Mouse (Mus musculus): ENCODE data around the gene Nipsnap1. TPM values are rescaled to one million over a fixed set of nuclear protein-coding genes. Genes with fewer than 3 reads are reported as not detected.

The Nipsnap1 gene
- polyA plus RNA-seq, 1 experiment from 2014 or later = 22.3 TPM

DNA sequence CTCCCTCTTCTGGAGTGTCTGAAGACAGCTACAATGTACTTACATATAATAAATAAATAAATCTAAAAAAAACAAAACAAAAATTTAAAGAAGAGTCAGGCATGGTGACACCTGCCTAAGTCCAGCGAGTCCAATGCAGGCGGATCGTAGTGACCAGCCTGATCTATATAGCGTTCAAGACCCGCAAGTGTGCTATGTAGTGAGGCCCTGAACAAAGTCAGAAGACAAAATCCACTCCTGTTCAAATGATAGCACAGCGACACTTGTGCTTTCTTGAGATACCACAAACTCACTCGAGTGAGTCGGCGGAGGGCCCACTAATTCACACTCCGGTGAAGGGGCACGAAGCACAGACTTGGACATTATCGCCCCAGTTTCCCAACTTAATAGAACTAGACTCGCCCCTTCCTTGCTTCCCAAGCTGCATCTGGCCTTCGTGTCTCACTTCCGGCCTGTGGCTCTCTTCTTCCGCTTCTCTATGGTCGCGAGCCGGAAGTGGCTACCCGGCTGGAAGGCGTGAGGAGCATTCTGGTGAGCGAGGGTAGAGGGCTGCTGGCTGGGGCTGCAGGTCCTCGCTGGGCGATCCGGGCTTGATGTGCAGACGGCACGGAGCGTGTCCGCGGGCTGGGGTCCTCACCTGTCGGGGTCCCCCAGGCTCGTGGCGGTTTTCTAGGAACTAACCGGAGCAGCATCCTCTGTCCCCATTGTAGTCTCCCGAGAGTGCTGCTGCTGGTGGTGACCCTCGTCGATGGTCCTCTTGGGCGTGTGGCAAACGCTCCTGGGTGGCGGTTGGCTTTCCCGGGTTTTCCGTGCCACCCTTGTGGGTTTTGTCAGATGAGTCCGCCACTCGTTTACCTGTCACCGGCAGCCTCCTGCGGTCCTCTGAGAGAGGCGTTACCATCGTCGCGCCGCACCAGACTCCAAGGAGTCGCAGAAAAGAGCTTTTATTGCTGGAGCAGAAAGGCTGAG is 21.4 kb downstream of the Nipsnap1 start, which contains the start of gene Thoc5:
TSS of gene Thoc5 (plus strand) at position 473 of the 969 bp plus-strand sequence.
- ATAC-seq (replicated peaks; ENCODE audit: extremely low read depth, insufficient read depth, low FRiP score) = peak; percentile 83
- peak within 1 kb of the TSS; percentile 99 for H3K4me2 ChIP-seq (ENCODE audit: low read depth, low read length)
- no peaks in the 10 kb centered on the region for H3K27me3 ChIP-seq (ENCODE audit: control insufficient read depth, insufficient read depth, low read length)
- no peaks in the 10 kb centered on the region for H3K9me3 ChIP-seq (replicated peaks; ENCODE audit: control insufficient read depth, low read length)
- peaks cover 7% of the 10 kb centered on the region for H3K4me1 ChIP-seq (ENCODE audit: control insufficient read depth, insufficient read depth, low read length)
- peaks cover 3% of the 10 kb centered on the region; the same call in 1 of the 2 replicates for H3K36me3 ChIP-seq (ENCODE audit: control insufficient read depth, insufficient read depth)
- WGBS = 3% methylated on average over 52 of the region's 52 CpGs
- H3K27ac ChIP-seq (ENCODE audit: low read length) = peak within 1 kb of the TSS; percentile 76
- H3K4me3 ChIP-seq (ENCODE audit: low read length) = peak within 1 kb of the TSS; percentile 94
- H3K9ac ChIP-seq (ENCODE audit: low read length) = peak within 1 kb of the TSS; percentile 90

DNA sequence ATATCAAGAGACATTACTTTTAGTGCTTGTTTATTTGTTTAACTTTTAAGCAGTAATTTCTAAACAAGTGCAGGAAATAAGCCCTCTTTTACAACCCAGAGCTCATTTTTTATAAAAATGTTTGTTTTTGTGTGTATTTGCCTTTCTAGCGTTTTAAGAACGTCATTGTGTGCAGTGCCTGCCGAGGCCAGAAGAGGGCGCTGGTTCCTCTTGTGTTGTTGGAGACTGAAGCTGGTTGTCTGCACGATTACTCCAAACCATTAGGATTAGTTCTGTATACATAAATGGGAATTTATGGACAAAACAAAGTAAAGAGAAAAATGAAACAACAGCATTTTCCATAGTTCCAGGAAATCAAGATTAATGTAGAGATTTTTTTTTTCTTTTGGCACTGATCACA is 26.7 kb downstream of the Nipsnap1 start:
- Histone ChIP-seq H3K9me3 (replicated peaks; ENCODE audit: control insufficient read depth, low read length) (no peaks in the 10 kb centered on the region), H3K27ac (ENCODE audit: low read length) (no peak overlapping the region), H3K4me1 (ENCODE audit: control insufficient read depth, insufficient read depth, low read length) (peaks cover 7% of the 10 kb centered on the region), H3K36me3 (ENCODE audit: control insufficient read depth, insufficient read depth) (peaks cover 31% of the 10 kb centered on the region), H3K9ac (ENCODE audit: low read length) (no peak overlapping the region), H3K4me2 (ENCODE audit: low read depth, low read length) (no peak overlapping the region), H3K4me3 (ENCODE audit: low read length) (no peak overlapping the region), H3K27me3 (ENCODE audit: control insufficient read depth, insufficient read depth, low read length) (no peaks in the 10 kb centered on the region)
- WGBS = 73% methylated on average over 5 of the region's 5 CpGs
- ATAC-seq (replicated peaks; ENCODE audit: extremely low read depth, insufficient read depth, low FRiP score) = no peak

DNA sequence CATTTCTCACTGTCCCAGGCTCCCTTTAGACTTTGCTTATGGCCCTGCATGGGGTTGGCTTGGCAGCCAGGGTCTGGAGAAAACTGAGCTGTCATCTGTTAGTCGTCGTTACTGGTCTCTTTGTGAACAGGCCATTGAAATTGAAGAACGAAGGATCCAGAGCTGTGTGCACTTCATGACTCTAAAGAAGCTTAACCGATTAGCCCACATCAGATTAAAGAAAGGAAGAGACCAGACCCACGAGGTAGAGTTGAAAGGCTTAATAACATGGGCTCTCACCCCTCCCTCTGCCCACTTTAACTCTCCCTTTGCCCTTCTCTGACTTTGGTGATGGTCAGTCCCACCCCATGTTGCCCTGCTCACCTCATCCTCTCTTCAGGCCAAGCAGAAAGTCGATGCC is 28.2 kb downstream of the Nipsnap1 start:
- H3K4me2 ChIP-seq (ENCODE audit: low read depth, low read length) = no peak overlapping the region
- no peak for ATAC-seq (replicated peaks; ENCODE audit: extremely low read depth, insufficient read depth, low FRiP score)
- no peaks in the 10 kb centered on the region for H3K9me3 ChIP-seq (replicated peaks; ENCODE audit: control insufficient read depth, low read length)
- H3K36me3 ChIP-seq (ENCODE audit: control insufficient read depth, insufficient read depth) = peaks cover 34% of the 10 kb centered on the region
- no peak overlapping the region for H3K27ac ChIP-seq (ENCODE audit: low read length)
- H3K9ac ChIP-seq (ENCODE audit: low read length) = no peak overlapping the region
- H3K4me1 ChIP-seq (ENCODE audit: control insufficient read depth, insufficient read depth, low read length) = no peaks in the 10 kb centered on the region
- no peak overlapping the region for H3K4me3 ChIP-seq (ENCODE audit: low read length)
- WGBS = 87% methylated on average over 6 of the region's 6 CpGs
- H3K27me3 ChIP-seq (ENCODE audit: control insufficient read depth, insufficient read depth, low read length) = no peaks in the 10 kb centered on the region

DNA sequence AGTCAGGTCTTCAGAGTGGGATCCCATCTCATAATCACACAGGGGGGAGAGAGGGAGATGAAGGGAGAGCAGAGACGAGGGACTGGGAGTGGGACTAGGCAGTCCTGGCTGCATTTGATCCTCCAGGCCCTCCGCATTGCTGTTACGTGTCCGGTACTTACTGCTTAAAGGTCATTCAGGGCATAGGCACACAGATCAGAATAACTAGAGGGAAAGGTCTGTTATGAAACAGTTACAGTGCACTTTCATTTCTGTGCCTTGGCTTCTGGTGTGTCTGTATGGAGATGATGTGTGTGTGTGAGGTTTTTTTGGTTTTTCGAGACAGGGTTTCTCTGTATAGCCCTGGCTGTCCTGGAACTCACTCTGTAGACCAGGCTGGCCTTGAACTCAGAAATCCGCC is 32.5 kb downstream of the Nipsnap1 start:
- Histone ChIP-seq H3K27ac (ENCODE audit: low read length) (no peak overlapping the region), H3K4me3 (ENCODE audit: low read length) (no peak overlapping the region), H3K27me3 (ENCODE audit: control insufficient read depth, insufficient read depth, low read length) (no peaks in the 10 kb centered on the region), H3K4me1 (ENCODE audit: control insufficient read depth, insufficient read depth, low read length) (no peaks in the 10 kb centered on the region), H3K36me3 (ENCODE audit: control insufficient read depth, insufficient read depth) (peaks cover 33% of the 10 kb centered on the region), H3K9me3 (replicated peaks; ENCODE audit: control insufficient read depth, low read length) (no peaks in the 10 kb centered on the region), H3K9ac (ENCODE audit: low read length) (no peak overlapping the region), H3K4me2 (ENCODE audit: low read depth, low read length) (no peak overlapping the region)
- no peak for ATAC-seq (replicated peaks; ENCODE audit: extremely low read depth, insufficient read depth, low FRiP score)
- 85% methylated on average over 6 of the region's 6 CpGs for WGBS

DNA sequence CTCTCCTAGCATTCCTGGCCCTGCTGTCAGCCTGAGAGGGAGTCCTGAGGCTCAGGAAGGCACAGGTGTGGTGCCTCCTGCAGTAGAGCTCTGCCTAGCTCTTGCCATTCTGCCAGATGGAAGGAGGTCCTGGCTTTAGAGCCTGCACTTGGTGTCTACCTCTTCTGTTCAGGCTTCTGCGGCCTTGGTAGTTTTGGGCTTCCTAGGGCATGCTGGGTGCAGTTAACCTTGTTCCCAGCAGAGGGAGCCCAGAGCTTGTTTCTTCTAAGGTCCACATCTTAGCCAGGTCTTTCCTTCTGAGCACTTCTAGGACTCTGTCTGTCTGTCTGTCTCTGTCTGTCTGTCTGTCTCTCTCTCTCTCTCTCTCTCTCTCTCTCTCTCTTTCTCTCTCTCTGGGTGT is 42.3 kb downstream of the Nipsnap1 start:
- H3K27ac ChIP-seq (ENCODE audit: low read length) = no peak overlapping the region
- ATAC-seq (replicated peaks; ENCODE audit: extremely low read depth, insufficient read depth, low FRiP score) = 0 out of 2 replicates have a peak, but pooled peaks have one; percentile 18
- no peak overlapping the region for H3K9ac ChIP-seq (ENCODE audit: low read length)
- H3K4me1 ChIP-seq (ENCODE audit: control insufficient read depth, insufficient read depth, low read length) = no peaks in the 10 kb centered on the region
- no peaks in the 10 kb centered on the region for H3K9me3 ChIP-seq (replicated peaks; ENCODE audit: control insufficient read depth, low read length)
- peaks cover 32% of the 10 kb centered on the region for H3K36me3 ChIP-seq (ENCODE audit: control insufficient read depth, insufficient read depth)
- H3K4me3 ChIP-seq (ENCODE audit: low read length) = no peak overlapping the region
- WGBS = 21% methylated on average over 1 of the region's 1 CpGs
- no peak overlapping the region for H3K4me2 ChIP-seq (ENCODE audit: low read depth, low read length)
- no peaks in the 10 kb centered on the region for H3K27me3 ChIP-seq (ENCODE audit: control insufficient read depth, insufficient read depth, low read length)

DNA sequence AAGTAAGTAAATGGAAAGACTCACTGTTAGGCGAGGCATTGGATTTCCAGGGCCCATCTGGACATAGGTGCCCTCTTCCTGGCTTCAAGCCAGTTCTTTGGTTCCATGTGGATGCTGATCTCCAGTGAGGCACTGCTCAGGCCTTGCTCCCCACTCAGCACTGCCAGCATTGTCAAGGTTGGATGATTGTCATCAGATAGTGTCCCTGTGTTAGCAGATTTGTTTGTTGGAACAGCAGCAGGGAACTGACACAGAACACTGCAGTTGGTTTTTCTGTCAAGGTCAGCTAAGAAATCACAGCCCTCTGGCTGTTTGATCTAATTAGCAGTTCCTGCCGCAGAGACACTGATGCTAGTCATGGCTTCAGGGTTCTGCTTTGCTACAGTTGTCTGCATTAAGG is 47.5 kb downstream of the Nipsnap1 start:
- H3K27me3 ChIP-seq (ENCODE audit: control insufficient read depth, insufficient read depth, low read length) = no peaks in the 10 kb centered on the region
- H3K4me2 ChIP-seq (ENCODE audit: low read depth, low read length) = no peak overlapping the region
- peaks cover 27% of the 10 kb centered on the region for H3K36me3 ChIP-seq (ENCODE audit: control insufficient read depth, insufficient read depth)
- no peaks in the 10 kb centered on the region for H3K9me3 ChIP-seq (replicated peaks; ENCODE audit: control insufficient read depth, low read length)
- H3K27ac ChIP-seq (ENCODE audit: low read length) = no peak overlapping the region
- H3K4me1 ChIP-seq (ENCODE audit: control insufficient read depth, insufficient read depth, low read length) = no peaks in the 10 kb centered on the region
- no peak overlapping the region for H3K4me3 ChIP-seq (ENCODE audit: low read length)
- ATAC-seq (replicated peaks; ENCODE audit: extremely low read depth, insufficient read depth, low FRiP score) = no peak
- no peak overlapping the region for H3K9ac ChIP-seq (ENCODE audit: low read length)
- WGBS = 84% methylated on average over 2 of the region's 2 CpGs

DNA sequence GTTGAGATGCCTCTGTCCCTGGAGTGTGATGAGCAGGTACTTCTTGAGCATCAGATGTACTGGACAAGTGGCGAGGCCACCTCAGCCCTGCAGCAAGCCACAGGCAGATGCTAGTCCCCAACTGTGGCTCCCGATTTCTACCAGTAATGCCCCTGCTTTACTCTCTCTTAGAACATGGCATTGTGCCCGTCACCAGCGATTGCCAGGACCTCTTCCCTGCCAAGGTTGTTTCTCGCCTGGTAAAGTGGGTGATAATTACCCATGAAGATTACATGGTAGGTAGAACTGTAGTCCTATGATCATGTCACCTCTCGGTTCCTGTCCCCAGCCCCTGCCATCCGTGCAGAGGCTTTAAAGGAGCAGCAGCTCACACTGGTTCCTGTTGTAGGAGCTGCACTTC is 48.0 kb downstream of the Nipsnap1 start:
- Histone ChIP-seq H3K9me3 (replicated peaks; ENCODE audit: control insufficient read depth, low read length) (no peaks in the 10 kb centered on the region), H3K9ac (ENCODE audit: low read length) (no peak overlapping the region), H3K27me3 (ENCODE audit: control insufficient read depth, insufficient read depth, low read length) (no peaks in the 10 kb centered on the region), H3K36me3 (ENCODE audit: control insufficient read depth, insufficient read depth) (peaks cover 30% of the 10 kb centered on the region), H3K27ac (ENCODE audit: low read length) (no peak overlapping the region), H3K4me3 (ENCODE audit: low read length) (no peak overlapping the region), H3K4me2 (ENCODE audit: low read depth, low read length) (no peak overlapping the region), H3K4me1 (ENCODE audit: control insufficient read depth, insufficient read depth, low read length) (no peaks in the 10 kb centered on the region)
- no peak for ATAC-seq (replicated peaks; ENCODE audit: extremely low read depth, insufficient read depth, low FRiP score)
- WGBS = 78% methylated on average over 7 of the region's 7 CpGs

DNA sequence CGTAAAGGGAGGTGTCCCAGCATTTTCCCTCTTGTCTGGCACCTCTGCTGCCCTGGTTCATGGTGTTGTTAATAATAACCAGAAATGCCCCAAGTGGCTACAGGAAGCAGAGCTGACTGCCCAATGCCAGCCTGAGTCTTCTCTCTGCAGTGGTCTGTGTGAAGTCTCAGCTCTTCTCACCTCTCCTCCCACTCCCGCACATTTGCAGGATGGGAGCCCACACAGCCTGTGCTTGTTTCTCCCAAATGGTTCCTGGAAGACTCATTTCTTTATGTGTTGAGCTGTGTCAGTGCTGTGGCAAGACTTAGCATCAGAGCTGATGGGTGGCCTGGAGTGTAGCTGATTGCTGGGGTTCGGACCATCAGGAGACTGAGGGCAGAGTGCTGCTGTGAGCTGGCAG is 53.5 kb downstream of the Nipsnap1 start:
- Histone ChIP-seq H3K27me3 (ENCODE audit: control insufficient read depth, insufficient read depth, low read length) (no peaks in the 10 kb centered on the region), H3K9ac (ENCODE audit: low read length) (no peak overlapping the region), H3K4me3 (ENCODE audit: low read length) (no peak overlapping the region), H3K9me3 (replicated peaks; ENCODE audit: control insufficient read depth, low read length) (no peaks in the 10 kb centered on the region), H3K27ac (ENCODE audit: low read length) (no peak overlapping the region), H3K4me2 (ENCODE audit: low read depth, low read length) (no peak overlapping the region), H3K36me3 (ENCODE audit: control insufficient read depth, insufficient read depth) (peaks cover 17% of the 10 kb centered on the region), H3K4me1 (ENCODE audit: control insufficient read depth, insufficient read depth, low read length) (peaks cover 31% of the 10 kb centered on the region)
- WGBS = 76% methylated on average over 3 of the region's 3 CpGs
- no peak for ATAC-seq (replicated peaks; ENCODE audit: extremely low read depth, insufficient read depth, low FRiP score)

DNA sequence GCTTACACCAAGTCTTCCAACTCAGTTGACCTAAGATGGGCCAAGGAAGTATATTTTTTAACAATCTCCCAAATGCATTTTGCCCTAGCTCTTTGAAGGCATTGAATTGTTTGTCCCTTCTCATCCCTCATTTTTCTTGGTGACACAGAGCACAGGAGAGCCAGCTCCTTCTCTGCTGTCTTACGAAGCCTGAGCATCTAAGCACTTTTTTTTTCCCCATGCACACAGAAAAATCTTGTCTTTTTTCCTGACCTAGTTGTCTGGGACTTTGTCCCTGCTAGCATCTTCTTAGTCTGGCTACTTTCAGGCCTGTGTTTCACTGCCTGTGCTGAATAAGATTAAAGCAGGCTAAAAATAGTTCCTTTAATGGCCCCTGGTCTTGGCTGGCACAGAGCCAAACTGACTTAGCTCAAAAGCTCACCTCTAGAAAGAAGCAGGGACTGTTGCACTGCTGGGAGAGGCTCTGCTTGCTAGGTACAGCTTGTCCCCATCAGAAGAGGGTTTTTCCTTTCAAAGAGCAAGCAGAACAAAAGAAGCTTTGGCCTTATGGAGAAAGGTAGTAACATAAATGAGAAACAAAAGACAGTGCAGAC is 57.4 kb downstream of the Nipsnap1 start:
- peaks cover 34% of the 10 kb centered on the region for H3K4me1 ChIP-seq (ENCODE audit: control insufficient read depth, insufficient read depth, low read length)
- H3K9ac ChIP-seq (ENCODE audit: low read length) = peak overlapping the region; percentile 30; the same call in 1 of the 2 replicates

More for the DNA sequence above, 57.4 kb downstream of the Nipsnap1 start:
- peak; percentile 41; the same call in 1 of the 2 replicates for ATAC-seq (replicated peaks; ENCODE audit: extremely low read depth, insufficient read depth, low FRiP score)
- H3K4me3 ChIP-seq (ENCODE audit: low read length) = no peak overlapping the region
- peaks cover 11% of the 10 kb centered on the region for H3K36me3 ChIP-seq (ENCODE audit: control insufficient read depth, insufficient read depth)
- 29% methylated on average over 1 of the region's 1 CpGs for WGBS
- no peaks in the 10 kb centered on the region for H3K27me3 ChIP-seq (ENCODE audit: control insufficient read depth, insufficient read depth, low read length)
- H3K4me2 ChIP-seq (ENCODE audit: low read depth, low read length) = 0 out of 2 replicates have a peak overlapping the region, but pooled peaks have one; percentile 23
- H3K27ac ChIP-seq (ENCODE audit: low read length) = peak overlapping the region; percentile 78
- H3K9me3 ChIP-seq (replicated peaks; ENCODE audit: control insufficient read depth, low read length) = no peaks in the 10 kb centered on the region
